Mouse (Mus musculus) kidney, adult 2 months (tissue): Measurements from ENCODE around the gene Zc3h12c.

ENCODE experiments used
- CTCF ChIP-seq: fragments of 200-500 bp; conservative IDR thresholded peaks from 2 replicates; pipeline ENCODE4 v1.5.1; 2011; ENCODE audit warnings: low read depth, mild to moderate bottlenecking, control low read depth, low read length, moderate library complexity, mixed read lengths; ENCODE audit not compliant: insufficient read depth, insufficient read length
- POLR2A ChIP-seq: fragments of 200-500 bp; IDR thresholded peaks from one replicate; pipeline ENCODE4 v1.6.1; 2011; ENCODE audit warnings: low read depth, low read length, control low read depth

- TF ChIP-seq POLR2A: no peak
- no peak for TF ChIP-seq CTCF
Measured at GRCm38 (mm10) chr9:52217636-52218035, 49.3 kb upstream of the Zc3h12c start.
